Mouse (Mus musculus) G1E (cell line): ENCODE measurements around the gene Pcca.

Experiments
- CTCF ChIP-seq: IDR thresholded peaks from 2 replicates; pipeline ENCODE4 v1.5.1; 2012; ENCODE audit warnings: low read depth, low read length, inconsistent platforms, mixed read lengths
- GATA1 ChIP-seq: IDR thresholded peaks from 2 replicates; pipeline ENCODE4 v1.6.1; 2012; ENCODE audit warnings: borderline replicate concordance, low read length, inconsistent platforms, mixed read lengths
- GATA2 ChIP-seq: IDR thresholded peaks from 2 replicates; pipeline ENCODE4 v1.6.1; 2012; ENCODE audit warnings: low read depth, low read length, inconsistent platforms, borderline replicate concordance
- POLR2AphosphoS5 ChIP-seq: IDR thresholded peaks from 2 replicates; pipeline ENCODE4 v1.6.1; 2012; ENCODE audit warnings: low read depth, low read length, inconsistent platforms; ENCODE audit not compliant: insufficient replicate concordance
- TAL1 ChIP-seq: conservative IDR thresholded peaks from 2 replicates; pipeline ENCODE4 v1.6.1; 2012; ENCODE audit warnings: low read depth, low read length, inconsistent platforms, mixed read lengths

DNA sequence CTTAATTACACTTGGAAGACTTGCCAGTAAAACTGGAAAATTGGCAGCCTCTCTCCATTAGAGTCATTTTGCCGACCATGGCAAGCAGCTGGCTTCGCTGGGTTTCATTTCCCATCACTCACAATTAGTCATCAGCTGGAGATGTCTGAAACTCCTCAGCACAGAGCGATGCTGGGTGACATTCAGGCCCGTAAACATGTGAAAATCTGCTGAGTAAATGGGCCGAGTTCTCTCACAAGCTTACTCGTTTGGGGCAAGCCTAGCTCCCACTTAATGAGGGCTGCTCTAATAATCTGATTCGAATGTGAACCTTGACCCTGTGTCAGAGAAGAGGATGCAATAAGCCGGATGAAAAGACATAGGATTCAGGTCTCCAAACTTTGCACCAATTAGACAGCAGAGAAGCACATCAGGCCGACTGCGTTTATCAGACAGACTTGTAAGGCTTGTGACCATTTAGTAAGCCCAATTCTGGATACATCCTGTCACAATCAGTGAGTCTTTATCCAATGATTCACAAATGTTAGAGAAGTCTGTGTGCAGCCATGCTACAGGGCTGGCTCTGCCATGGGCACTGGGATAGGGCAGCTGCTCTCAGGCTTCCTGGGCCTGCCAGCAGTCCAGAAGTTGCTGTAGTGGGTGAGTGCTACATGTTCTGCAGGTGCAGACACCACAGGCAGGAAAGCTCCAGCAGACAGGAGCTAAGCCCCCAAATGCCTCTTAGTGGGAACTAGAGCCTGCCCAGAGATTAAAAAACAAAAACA lies 349.9 kb downstream of the Pcca start:
- TF ChIP-seq CTCF = no peak
- TF ChIP-seq TAL1 = no peak
- TF ChIP-seq GATA2 = no peak
- TF ChIP-seq GATA1 = no peak
- no peak for TF ChIP-seq POLR2AphosphoS5
